Mouse (Mus musculus) kidney, embryonic 15.5 days (tissue): ENCODE data around the gene Ogfod3. TPM values are rescaled to one million over a fixed set of nuclear protein-coding genes. Genes with fewer than 3 reads are reported as not detected.
A peak's percentile ranks its signal among the peaks of the same experiment; 100 is the strongest.

ENCODE experiments used
- ATAC-seq: fragments of 200-750 bp; cut with Nextera tagmentation; replicated peaks from 2 replicates; pipeline ENCODE4 v1.8.0; 2017; ENCODE audit warnings: moderate TSS enrichment; ENCODE audit not compliant: low FRiP score
- H3K27ac ChIP-seq: fragments of 300-500 bp; sonication (generic); 2 replicates; pipeline ENCODE4 v1.5.1; 2015; ENCODE audit warnings: mild to moderate bottlenecking, inconsistent platforms
- H3K27me3 ChIP-seq: fragments of 300-500 bp; sonication (generic); 2 replicates; pipeline ENCODE4 v1.6.1; 2015; ENCODE audit warnings: inconsistent platforms
- H3K36me3 ChIP-seq: fragments of 300-500 bp; sonication (generic); 2 replicates; pipeline ENCODE4 v1.6.1; 2015; ENCODE audit warnings: inconsistent platforms
- H3K4me1 ChIP-seq: fragments of 300-500 bp; sonication (generic); 2 replicates; pipeline ENCODE4 v1.6.1; 2015; ENCODE audit warnings: inconsistent platforms
- H3K4me2 ChIP-seq: fragments of 300-500 bp; sonication (generic); 2 replicates; pipeline ENCODE4 v1.6.1; 2015; ENCODE audit warnings: moderate library complexity, mild to moderate bottlenecking, inconsistent platforms
- H3K4me3 ChIP-seq: fragments of 300-500 bp; sonication (generic); replicated peaks from 2 replicates; pipeline ENCODE4 v1.5.1; 2015; ENCODE audit warnings: mild to moderate bottlenecking, inconsistent platforms
- H3K9ac ChIP-seq: fragments of 300-500 bp; sonication (generic); 2 replicates; pipeline ENCODE4 v1.6.1; 2015; ENCODE audit warnings: mild to moderate bottlenecking, inconsistent platforms
- H3K9me3 ChIP-seq: fragments of 300-500 bp; sonication (generic); replicated peaks from 2 replicates; pipeline ENCODE4 v1.6.1; 2016; ENCODE audit warnings: inconsistent platforms
- WGBS: fragments of 180-500 bp; shearing (Covaris S2); methylation state at CpG from one replicate; pipeline ENCODE4 v1.1.7; 2015; ENCODE audit warnings: mixed read lengths; 5-methylcytosine and 5-hydroxymethylcytosine counted together
- polyA plus RNA-seq: library from polyadenylated mRNA; unstranded; fragments of >200 nt; fragmentation: Nextera tagmentation; extraction: Ambion mirVana; gene quantifications from 2 replicates; pipeline ENCODE4 v1.2.1, GENCODE M21; 2015

Ogfod3 gene
- polyA plus RNA-seq, 1 experiment from 2014 or later = 31.7 TPM

DNA sequence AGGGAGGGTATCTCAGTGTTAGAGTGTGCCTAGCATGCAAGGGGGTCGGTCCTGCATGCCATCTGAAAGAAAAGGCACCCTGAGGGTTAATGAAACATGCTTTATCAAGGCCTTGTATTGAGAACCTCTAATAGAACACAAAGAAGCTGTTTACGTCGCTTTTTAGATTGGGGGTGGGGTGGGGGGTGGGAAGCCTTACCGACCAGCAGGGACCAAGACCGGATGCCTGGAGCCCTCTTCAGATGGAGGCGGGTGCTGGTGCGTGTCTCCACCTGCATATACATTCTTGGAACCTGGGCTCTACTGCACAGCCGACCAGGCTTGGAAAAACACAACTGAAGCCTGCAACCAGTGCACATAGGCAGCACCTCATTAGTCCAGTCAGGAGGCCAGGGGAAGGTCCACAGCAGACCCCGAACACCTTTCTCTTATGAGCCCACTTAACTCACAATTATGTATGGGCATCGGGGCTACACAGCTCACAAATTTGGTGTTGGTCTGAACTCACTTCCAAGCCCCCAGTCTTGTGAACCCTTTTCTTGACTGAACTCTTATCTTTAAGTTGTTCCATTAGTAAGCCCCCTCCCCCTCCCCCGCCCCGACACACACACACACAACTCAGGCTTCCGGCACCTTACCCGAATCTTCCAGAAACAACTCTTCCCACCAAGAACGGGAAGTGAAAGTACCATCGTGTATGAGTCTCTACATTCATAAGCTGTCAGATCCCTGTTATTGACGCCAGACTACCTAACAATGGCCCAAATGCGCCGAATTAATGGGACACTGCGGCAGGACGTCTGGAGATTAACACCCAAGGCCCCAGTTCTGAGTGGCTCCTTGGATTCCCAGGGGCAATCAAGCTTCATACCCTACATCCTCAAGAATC is 23.9 kb upstream of the Ogfod3 start:
- Histone ChIP-seq H3K36me3 (peaks cover 42% of the 10 kb centered on the region), H3K27ac (peak overlapping the region; percentile 89), H3K4me2 (peak overlapping the region; percentile 78), H3K9me3 (no peaks in the 10 kb centered on the region), H3K27me3 (no peaks in the 10 kb centered on the region), H3K4me1 (peaks cover 21% of the 10 kb centered on the region), H3K4me3 (peak overlapping the region; percentile 76), H3K9ac (peak overlapping the region; percentile 70)
- ATAC-seq = 0 out of 2 replicates have a peak, but pooled peaks have one; percentile 7
- 19% methylated on average over 21 of the region's 21 CpGs for WGBS

DNA sequence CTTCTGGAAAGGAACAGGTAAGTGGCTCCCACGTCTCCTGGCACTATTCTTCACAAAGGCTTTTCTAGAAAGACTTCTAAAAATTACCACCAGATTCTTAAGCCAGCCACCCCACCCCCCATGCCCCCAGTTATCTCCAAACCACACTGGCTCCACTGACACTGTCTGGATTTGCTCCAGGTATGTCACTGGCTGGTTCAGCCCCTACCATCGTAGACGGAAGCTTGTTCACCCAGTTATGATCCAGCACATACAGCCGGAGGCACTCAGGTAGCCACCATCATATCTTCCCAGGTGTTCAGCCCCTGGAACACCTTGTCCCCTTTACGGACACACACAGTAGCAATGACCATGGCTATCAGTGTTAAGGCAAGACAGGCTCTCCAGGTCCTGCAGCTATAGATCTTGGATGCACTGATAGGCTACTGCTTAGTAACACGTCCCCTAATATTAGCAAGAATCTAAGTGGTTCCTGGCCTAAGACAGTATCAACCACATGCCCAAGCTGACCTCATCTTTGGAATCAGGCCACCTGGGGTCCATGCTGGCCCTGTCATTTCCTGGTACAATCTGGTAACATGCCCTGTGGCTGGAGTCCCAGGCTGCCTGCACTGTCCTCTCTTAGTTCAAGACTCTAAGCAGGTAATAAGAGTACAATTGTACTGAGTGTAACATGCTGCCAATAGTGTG is 17.0 kb upstream of the Ogfod3 start:
- Histone ChIP-seq H3K9ac (no peak overlapping the region), H3K4me1 (no peaks in the 10 kb centered on the region), H3K36me3 (peaks cover 98% of the 10 kb centered on the region), H3K27ac (no peak overlapping the region), H3K4me2 (no peak overlapping the region), H3K9me3 (no peaks in the 10 kb centered on the region), H3K4me3 (no peak overlapping the region), H3K27me3 (no peaks in the 10 kb centered on the region)
- ATAC-seq = no peak
- WGBS = 92% methylated on average over 6 of the region's 6 CpGs

DNA sequence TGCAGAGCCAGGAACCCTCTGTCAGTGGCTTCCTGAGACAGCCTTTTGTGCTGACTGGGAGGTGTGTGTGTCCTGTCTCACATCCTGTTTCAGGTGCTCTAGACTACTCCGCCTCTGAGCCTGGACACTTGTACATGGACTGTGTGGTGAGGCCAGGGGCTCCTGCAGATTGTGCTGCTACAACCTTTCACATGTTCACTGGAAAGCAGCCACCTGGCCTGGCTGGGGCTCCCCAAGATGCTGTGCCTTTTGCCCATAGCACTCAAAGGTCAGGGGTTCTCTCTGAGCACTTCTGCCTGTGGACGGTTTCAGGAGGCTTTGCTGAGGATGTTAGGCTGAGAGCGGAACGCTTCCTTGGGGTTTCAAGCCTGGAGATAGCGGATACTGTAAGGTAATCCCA is 16.3 kb upstream of the Ogfod3 start:
- WGBS = 87% methylated on average over 5 of the region's 5 CpGs
- Histone ChIP-seq H3K9ac (no peak overlapping the region), H3K27ac (no peak overlapping the region), H3K36me3 (peaks cover 97% of the 10 kb centered on the region), H3K4me2 (no peak overlapping the region), H3K27me3 (no peaks in the 10 kb centered on the region), H3K9me3 (no peaks in the 10 kb centered on the region), H3K4me3 (no peak overlapping the region), H3K4me1 (no peaks in the 10 kb centered on the region)
- ATAC-seq = no peak

DNA sequence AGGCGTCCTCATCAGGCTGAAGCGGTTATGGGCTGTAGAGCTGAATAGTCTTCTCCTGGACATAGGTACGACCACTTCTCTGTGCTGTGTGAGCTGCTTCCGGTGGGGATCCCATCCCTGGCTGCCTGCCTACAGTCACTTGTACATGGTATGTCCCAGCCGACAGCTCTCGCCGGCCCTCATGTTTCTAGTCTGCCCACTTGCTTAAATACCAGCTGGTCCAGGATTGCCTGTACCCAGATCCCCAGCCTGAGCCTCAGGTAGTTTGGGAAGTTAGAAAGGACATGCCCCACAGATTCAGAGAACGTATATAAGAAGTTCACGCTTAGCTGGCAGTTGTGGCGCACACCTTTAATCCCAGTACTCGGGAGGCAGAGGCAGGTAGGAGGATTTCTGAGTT is 15.3 kb upstream of the Ogfod3 start:
- 91% methylated on average over 11 of the region's 11 CpGs for WGBS
- Histone ChIP-seq H3K9ac (no peak overlapping the region), H3K27me3 (no peaks in the 10 kb centered on the region), H3K4me2 (no peak overlapping the region), H3K36me3 (peaks cover 90% of the 10 kb centered on the region), H3K9me3 (no peaks in the 10 kb centered on the region), H3K27ac (no peak overlapping the region), H3K4me1 (no peaks in the 10 kb centered on the region), H3K4me3 (no peak overlapping the region)
- ATAC-seq = no peak

DNA sequence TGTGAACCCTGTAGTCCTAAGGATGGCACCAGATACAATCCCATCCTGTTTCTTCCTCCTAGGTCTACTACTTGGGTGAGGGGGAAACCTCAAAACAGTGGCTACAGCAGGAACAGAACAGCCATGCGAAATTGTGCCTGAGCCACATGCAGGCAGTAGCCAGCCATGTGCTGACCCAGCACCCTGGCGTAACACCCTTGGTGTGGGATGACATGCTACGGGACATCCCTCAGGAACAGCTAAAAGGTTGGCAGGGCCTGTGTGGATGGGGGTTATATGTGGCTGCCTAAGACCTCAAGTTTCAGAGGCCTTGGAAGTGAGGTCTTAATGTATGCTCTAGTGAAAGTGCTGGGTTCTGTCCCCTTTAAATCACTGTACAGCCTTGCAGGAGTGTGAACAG is 12.3 kb upstream of the Ogfod3 start:
- no peak overlapping the region for H3K27ac ChIP-seq
- ATAC-seq = no peak
- no peaks in the 10 kb centered on the region for H3K4me1 ChIP-seq
- H3K9ac ChIP-seq = no peak overlapping the region
- no peak overlapping the region for H3K4me2 ChIP-seq
- no peak overlapping the region for H3K4me3 ChIP-seq
- peaks cover 79% of the 10 kb centered on the region for H3K36me3 ChIP-seq
- no peaks in the 10 kb centered on the region for H3K27me3 ChIP-seq
- 91% methylated on average over 3 of the region's 3 CpGs for WGBS
- H3K9me3 ChIP-seq = no peaks in the 10 kb centered on the region

DNA sequence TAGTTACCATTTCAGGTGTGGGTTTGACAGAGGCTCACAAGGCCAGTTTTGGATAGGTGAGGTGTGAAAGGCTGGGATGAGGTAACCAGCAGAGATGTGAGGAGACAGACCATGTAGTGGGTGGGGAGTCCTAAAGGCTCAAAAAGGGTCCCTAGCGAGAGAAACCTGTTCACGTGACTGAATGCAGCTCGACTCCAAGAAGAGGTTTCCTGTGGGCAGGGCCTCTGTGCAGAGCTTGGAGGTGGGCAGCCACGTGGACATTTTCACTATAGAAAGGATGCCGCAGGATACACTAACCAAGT is 701 bp downstream of the Ogfod3 start:
- peak overlapping the region; percentile 86 for H3K4me2 ChIP-seq
- no peak overlapping the region for H3K9ac ChIP-seq
- ATAC-seq = no peak
- under 1% methylated on average over 5 of the region's 5 CpGs for WGBS
- H3K4me3 ChIP-seq = peak overlapping the region; percentile 71
- peaks cover 12% of the 10 kb centered on the region for H3K4me1 ChIP-seq
- no peaks in the 10 kb centered on the region for H3K9me3 ChIP-seq
- peaks cover 13% of the 10 kb centered on the region for H3K36me3 ChIP-seq
- no peak overlapping the region for H3K27ac ChIP-seq
- no peaks in the 10 kb centered on the region for H3K27me3 ChIP-seq

DNA sequence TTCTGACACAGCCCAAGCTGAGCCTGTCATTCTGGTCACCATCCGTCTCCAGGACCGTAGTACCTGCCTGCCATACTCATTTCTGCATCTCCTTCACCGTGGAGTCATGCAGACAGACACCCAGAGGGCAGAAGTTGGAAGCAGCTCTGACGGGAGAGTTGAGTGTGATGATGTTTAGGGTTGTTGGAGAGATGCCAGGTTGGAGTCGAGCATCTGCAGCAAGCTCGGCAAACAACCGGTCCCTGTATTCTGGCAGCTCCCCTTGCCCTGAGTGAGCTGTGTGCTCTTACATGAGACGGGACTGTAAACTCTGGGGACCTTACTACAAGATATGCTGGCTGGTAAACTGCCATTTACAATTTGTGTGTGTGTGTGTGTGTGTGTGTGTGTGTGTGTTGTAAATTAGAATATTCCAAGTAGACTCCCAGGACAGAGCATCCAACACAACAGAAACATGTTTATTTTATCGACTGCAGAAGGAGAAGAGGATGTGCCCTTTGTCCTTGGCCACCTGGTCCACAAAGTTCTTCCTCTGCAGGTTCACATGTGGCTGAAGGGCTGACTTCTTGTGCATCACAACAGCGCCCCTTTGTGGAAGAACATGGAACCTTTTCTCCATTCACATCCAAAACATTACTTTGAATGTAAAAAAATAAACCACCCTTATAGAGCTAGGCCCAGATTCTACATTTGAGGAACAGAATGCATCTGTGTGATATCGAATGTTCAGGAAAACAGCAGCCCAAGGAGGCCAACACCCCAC is 2.9 kb downstream of the Ogfod3 start:
- H3K4me1 ChIP-seq = peaks cover 12% of the 10 kb centered on the region
- WGBS = 44% methylated on average over 11 of the region's 11 CpGs
- H3K9ac ChIP-seq = no peak overlapping the region
- no peak overlapping the region for H3K4me3 ChIP-seq
- ATAC-seq = no peak
- H3K27ac ChIP-seq = no peak overlapping the region
- H3K36me3 ChIP-seq = no peaks in the 10 kb centered on the region
- no peaks in the 10 kb centered on the region for H3K9me3 ChIP-seq
- H3K27me3 ChIP-seq = no peaks in the 10 kb centered on the region
- no peak overlapping the region for H3K4me2 ChIP-seq

DNA sequence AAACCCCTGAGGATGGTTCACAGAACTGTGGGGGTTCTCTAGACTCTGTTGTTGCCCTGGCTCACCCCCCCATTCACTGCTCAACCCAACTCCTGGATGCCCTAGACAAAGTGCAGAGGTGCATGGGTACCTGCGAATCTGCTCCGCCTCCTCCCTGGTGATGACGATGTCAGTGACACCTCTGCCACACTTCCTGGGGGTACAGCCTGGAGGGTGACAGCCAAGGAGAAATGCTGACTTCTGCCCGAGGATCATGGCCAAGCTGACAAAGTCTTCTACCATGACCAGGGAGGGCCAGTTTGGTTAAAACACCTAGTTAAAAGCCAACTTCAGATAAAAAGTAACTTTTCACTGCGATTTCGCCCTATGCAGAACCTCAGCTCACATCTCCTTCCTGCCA is 3.7 kb downstream of the Ogfod3 start:
- Histone ChIP-seq H3K4me2 (no peak overlapping the region), H3K27me3 (no peaks in the 10 kb centered on the region), H3K9ac (no peak overlapping the region), H3K4me3 (no peak overlapping the region), H3K27ac (no peak overlapping the region), H3K4me1 (peaks cover 12% of the 10 kb centered on the region), H3K36me3 (peaks cover 6% of the 10 kb centered on the region; the same call in 1 of the 2 replicates), H3K9me3 (no peaks in the 10 kb centered on the region)
- WGBS = 91% methylated on average over 6 of the region's 6 CpGs
- ATAC-seq = no peak

DNA sequence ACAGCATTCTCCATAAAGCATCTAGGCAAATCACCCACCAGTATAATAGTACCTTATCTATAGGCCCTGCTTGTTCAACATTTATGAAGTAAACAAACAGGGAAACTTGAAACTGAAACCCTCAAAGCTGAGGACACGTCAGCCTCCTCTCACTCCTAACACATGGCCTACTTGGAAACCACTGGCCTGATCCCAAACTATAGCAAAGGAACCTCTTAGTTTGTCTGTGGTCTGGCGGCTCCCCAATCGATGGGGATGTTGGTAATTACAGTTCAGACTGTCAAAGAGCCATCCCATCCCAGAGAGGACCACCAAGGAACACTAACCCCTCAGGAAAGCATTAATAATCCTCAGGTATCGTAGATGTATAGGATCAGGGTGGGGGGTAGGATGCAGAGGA is 4.7 kb downstream of the Ogfod3 start:
- Histone ChIP-seq H3K27me3 (no peaks in the 10 kb centered on the region), H3K4me1 (peaks cover 7% of the 10 kb centered on the region), H3K4me2 (no peak overlapping the region), H3K27ac (no peak overlapping the region), H3K9me3 (no peaks in the 10 kb centered on the region), H3K4me3 (no peak overlapping the region), H3K9ac (no peak overlapping the region), H3K36me3 (peaks cover 6% of the 10 kb centered on the region; the same call in 1 of the 2 replicates)
- 76% methylated on average over 4 of the region's 4 CpGs for WGBS
- no peak for ATAC-seq

DNA sequence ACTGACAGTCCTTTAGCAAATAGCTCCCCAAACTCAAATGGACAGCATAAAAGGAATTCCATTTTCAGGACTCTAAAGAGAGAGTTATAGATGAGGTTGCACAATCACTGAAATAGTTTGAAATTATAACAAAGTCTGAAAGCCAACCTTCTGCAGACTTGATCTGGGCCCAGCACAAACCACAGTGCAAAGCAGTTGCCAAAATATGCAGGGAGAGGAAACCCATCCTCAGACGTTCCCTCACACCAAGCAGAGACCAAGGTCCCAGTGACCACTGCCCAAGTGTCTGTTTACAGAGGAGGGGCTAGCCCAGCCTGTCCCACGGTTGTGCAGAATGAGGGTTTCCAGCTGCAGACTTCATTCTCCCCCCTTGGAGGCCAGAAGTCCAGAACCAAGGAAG is 5.9 kb downstream of the Ogfod3 start:
- Histone ChIP-seq H3K27me3 (no peaks in the 10 kb centered on the region), H3K27ac (no peak overlapping the region), H3K9ac (no peak overlapping the region), H3K4me1 (peaks cover 3% of the 10 kb centered on the region; the same call in 1 of the 2 replicates), H3K36me3 (peaks cover 6% of the 10 kb centered on the region; the same call in 1 of the 2 replicates), H3K4me3 (no peak overlapping the region), H3K9me3 (no peaks in the 10 kb centered on the region), H3K4me2 (no peak overlapping the region)
- 16% methylated on average over 2 of the region's 2 CpGs for WGBS
- no peak for ATAC-seq

DNA sequence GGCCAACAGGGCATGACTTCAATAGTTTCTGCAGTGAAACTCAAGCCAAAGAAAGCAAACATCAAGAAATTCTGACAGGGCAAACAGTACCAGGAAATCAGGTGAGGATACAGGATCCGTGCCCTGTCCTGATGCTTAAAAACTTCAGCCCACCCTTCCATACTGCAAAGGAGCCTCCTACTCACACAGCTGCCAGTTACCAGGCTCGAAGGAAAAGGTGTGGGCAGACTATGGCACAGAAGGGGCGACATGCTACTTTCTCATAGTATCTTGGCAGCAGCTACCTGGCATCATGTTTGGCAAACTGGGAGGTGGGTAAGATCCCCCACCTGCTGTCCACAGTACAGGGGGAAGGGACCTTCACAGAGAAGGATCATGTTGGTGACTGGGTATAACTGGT is 11.1 kb downstream of the Ogfod3 start:
- Histone ChIP-seq H3K9ac (no peak overlapping the region), H3K27me3 (no peaks in the 10 kb centered on the region), H3K36me3 (peaks cover 6% of the 10 kb centered on the region; the same call in 1 of the 2 replicates), H3K4me3 (no peak overlapping the region), H3K27ac (no peak overlapping the region), H3K4me2 (no peak overlapping the region), H3K4me1 (peaks cover 4% of the 10 kb centered on the region; the same call in 1 of the 2 replicates), H3K9me3 (no peaks in the 10 kb centered on the region)
- no peak for ATAC-seq
- 53% methylated on average over 3 of the region's 3 CpGs for WGBS

DNA sequence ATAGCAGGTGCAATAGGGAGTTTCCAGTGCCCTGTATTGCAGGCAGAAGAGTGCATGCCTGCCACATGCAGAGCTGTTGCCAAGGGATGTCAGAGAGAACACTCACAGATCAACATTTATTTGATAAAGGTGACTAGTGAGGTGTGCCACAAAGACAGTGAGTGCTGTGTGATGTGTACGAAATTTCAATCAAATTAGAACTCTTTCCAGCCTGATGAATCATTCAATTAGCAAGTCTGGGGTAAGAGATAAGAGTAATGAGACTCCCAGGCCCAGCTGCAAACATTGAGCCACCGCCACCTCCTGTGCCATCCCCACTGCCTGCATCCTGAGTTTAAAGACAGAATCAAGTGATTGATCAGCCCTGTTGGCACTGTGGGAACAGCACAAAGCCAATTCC is 11.8 kb downstream of the Ogfod3 start:
- Histone ChIP-seq H3K27ac (no peak overlapping the region), H3K4me2 (no peak overlapping the region), H3K9ac (no peak overlapping the region), H3K4me1 (peaks cover 4% of the 10 kb centered on the region; the same call in 1 of the 2 replicates), H3K9me3 (no peaks in the 10 kb centered on the region), H3K27me3 (no peaks in the 10 kb centered on the region), H3K36me3 (peaks cover 6% of the 10 kb centered on the region; the same call in 1 of the 2 replicates), H3K4me3 (no peak overlapping the region)
- 56% methylated on average over 2 of the region's 2 CpGs for WGBS
- no peak for ATAC-seq
